Mouse (Mus musculus) bone marrow macrophage, adult 2 months (primary cell): ENCODE results near the gene Tox4.
"Not testable (repeated sequence)": the region's sequence is repeated elsewhere in the genome, so short reads cannot be mapped to it uniquely, and the experiment has no call there.

Source experiments
- CTCF ChIP-seq: IDR thresholded peaks from 2 replicates; pipeline ENCODE4 v1.5.1; 2012; ENCODE audit warnings: low read depth, mild to moderate bottlenecking, low read length, moderate library complexity
- POLR2A ChIP-seq: IDR thresholded peaks from 2 replicates; pipeline ENCODE4 v1.6.1; 2012; ENCODE audit warnings: mild to moderate bottlenecking, low read depth, low read length, borderline replicate concordance

GRCm38 (mm10) chr14:52303517-52303916 is 24.6 kb downstream of the Tox4 start:
- not testable (repeated sequence) for TF ChIP-seq POLR2A, CTCF
